Mouse (Mus musculus): Measurements from ENCODE around the gene Exosc5.
A peak's percentile ranks its signal among the peaks of the same experiment; 100 is the strongest.

DNA sequence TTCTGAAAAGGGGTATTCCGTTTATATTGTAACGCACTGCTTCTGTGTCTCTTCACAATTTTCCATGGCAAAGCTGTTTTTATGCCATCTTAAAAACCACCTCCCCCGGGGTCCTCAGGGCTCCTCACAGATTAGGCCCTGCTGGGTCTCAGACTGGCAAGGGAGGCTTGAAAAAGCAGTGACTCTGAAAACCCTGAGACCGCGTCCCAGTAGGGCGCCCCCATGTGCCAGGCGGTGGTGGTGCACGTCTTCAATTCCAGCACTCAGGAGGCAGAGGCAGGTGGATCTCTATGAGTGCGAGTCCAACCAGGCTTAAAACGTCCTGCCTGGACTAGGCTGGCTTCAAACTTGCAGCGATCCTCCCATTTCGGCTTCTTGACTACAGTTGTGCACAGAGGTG is 41.8 kb downstream of the Exosc5 start:
- TF ChIP-seq EP300 (IDR thresholded peaks at IDR 0.05; ENCODE audit: insufficient read depth, low read depth, low read length) (no peak), CTCF (IDR thresholded peaks at IDR 0.05; ENCODE audit: low read depth, low read length) (peak; percentile 77)

Data from ES-Bruce4 (cell line).